Mouse (Mus musculus) heart, postnatal 36 days (tissue): ENCODE data around the gene Ppp2r5e. TPM values are rescaled to one million over a fixed set of nuclear protein-coding genes. Genes with fewer than 3 reads are reported as not detected.
A peak's percentile ranks its signal among the peaks of the same experiment; 100 is the strongest.
"Not testable (repeated sequence)": the region's sequence is repeated elsewhere in the genome, so short reads cannot be mapped to it uniquely, and the experiment has no call there.

Experiments used
- DNase-seq, 2 experiments: peaks; one replicate each; pipeline ENCODE4 v3.0.0; 2021 to 2022
- intact Hi-C: fragments of 180-260 bp; cut with DNase I; formaldehyde crosslinking; loops from one replicate; pipeline ENCODE4 v1.15.1; 2025
- total RNA-seq, 2 experiments: library from RNA; stranded (reverse); gene quantifications; 2 replicates each; pipeline ENCODE4 v1.2.3; 2021

Gene Ppp2r5e
- total RNA-seq, 2 experiments from 2014 or later = 32.4 to 32.8 TPM

DNA sequence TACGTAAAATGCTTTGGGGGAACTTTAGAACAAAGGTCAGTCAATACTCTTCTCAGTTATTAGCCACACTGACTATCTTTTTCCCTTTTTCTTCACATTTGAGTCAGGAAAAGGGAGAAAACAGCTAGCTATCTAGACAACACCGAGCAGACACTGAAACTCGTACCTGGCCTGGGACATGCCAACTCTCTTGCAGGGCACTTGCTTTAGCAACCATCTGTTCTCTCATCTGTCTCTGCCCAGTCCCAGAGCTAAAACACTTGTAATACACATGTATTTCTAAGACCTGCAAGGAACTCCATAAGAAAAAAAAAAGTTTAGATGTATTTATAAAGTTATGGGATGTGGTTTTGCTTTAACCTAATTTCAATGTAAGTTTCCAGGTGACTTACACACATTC, 100.4 kb downstream of the Ppp2r5e start:
- no peak for DNase-seq
- intact Hi-C loops = no loop called here

- intact Hi-C loops = no loop called here
- DNase-seq = no peak
Observed at GRCm38 (mm10) chr12:75494643-75495042, 101.4 kb downstream of the Ppp2r5e start.

DNA sequence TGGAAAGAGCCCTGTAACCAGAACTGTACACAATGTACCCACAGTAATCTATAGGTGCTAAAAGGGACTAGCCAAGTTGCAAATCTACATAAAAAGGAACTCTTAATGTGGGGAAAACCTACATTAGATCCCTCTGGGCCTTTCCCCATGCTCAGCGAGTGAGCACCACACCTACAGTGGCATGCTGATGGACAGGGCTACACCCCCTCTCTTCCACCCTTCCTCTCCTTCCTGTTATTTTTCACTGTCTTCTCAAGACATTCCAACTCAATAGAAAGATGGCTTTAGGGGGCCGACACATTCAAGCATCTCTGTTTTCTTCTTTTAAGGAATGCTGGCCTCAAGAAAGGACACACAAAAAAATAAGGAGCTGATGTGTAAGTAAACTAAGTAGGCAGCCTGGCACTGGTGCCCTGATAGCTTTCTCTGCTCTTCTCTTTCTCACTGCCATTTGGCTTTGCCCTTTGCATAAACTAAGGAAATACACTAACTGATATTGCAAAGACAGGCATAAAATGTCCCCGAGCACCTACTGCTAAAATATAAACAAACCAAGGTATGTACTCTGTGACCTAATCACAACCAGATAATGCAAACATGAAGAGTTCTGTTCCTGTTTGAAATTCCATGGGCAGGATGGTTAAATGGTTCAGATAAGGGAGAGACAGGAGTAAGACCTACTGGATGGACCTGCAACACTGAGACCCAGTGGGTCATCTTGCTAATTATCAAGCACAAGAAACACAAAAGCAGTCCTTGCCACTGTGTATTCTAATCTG, 103.3 kb downstream of the Ppp2r5e start:
- DNase-seq = no peak
- intact Hi-C loops = no loop called here

GRCm38 (mm10) chr12:75492148-75492547, 103.9 kb downstream of the Ppp2r5e start:
- DNase-seq, intact Hi-C loops: not testable (repeated sequence)

- intact Hi-C loops = no loop called here
- DNase-seq = no peak
Observed at GRCm38 (mm10) chr12:75487500-75487899, 108.5 kb downstream of the Ppp2r5e start.

DNA sequence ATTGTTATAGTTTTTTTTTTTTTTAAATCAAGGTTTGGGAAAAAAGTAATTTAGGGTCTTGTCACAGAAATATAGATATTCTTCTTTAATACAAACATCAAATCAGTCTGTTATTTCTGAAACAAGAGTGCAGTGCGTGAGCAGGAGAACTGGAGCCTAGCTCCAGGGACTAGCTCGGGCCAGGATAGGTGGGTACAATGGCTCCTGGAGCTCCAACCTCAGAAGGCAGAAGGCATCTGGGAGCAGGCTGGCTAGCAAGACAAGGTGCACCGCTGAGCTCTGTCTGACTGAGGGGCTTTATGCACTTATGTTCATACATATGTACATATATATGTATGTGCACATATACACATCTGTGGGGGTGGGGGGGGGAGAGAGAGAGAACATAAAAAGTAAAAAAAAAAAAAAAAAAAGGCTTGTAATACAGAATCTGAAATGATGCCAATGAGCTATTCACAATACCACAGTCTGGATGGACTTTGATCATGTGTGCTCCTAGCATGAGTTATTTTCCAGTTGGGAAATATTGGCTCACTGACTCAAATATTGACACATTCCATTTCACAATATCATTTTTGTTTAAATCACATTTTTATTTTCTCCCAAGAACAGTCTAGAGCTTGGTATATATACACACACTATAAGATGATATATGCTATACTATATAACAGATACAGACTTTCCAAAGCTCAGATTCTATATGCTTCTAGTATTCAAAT, 109.3 kb downstream of the Ppp2r5e start:
- intact Hi-C loops = no loop called here

DNA sequence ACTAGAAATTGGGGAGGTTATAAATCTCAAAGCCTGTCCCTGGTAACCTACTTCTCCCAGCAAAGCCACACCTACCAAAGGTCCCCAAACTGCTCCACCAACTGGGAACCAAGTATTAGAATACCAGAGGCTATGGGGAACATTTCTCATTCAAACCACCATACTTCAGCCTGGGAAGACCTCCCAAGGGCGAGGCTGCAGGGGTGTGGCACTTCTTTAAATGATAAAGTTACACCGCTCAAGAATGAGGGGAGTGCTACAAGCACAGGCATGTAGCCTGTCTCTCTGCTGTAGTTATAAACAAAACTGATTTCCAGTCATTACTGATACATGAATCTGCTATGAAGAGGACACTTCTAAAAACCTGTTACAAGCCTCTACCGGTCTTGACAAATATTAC, 113.3 kb downstream of the Ppp2r5e start:
- intact Hi-C loops = no loop called here
- DNase-seq = no peak

More for the DNA sequence above, 109.3 kb downstream of the Ppp2r5e start:
- DNase-seq = no peak

- intact Hi-C loops = no loop called here
- no peak for DNase-seq
Observed at GRCm38 (mm10) chr12:75482015-75482414, 114.0 kb downstream of the Ppp2r5e start.

DNA sequence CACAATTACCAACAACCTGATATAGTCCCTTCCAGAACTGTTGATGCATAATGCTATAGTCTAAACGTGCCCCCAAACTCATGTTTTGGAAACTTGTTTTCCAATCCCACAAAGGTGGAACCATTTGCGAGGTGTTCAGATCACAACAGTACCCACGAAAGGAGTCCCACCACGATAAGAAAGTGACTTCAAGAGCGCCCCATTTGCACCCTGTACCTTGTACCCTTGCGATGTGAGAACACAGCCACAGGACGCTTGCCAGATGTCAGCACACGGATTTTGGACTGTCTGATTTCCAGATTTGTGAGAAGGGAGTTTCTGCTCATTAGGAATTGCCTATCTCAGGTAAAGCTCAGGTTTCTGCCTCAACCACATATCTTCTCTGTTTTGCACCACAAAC, 116.0 kb downstream of the Ppp2r5e start:
- intact Hi-C loops = no loop called here
- DNase-seq = no peak

DNA sequence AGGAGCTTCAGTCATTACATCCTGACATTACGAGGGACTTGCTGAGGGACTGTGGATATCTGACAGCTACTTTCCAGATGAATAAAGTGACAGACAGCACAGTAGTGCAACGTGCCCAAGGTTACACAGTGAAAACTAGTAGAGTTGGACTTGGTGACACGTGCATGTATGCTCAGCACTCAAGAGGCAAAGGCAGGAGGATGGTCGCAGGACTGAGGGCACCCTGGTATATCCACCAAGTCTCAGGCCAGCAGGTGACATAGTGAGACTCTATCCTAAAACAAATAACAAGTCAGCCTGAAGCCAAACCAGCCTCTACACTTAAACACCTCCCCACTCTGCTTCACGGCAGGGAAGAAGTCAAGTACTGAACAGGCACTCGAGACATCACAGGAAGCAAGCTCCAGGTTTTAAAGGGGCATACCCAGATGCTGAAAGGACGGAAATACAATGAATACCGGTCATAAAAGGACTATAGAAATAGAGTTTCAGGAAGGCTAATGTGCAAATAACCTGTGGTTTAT, 116.6 kb downstream of the Ppp2r5e start:
- intact Hi-C loops = no loop called here
- DNase-seq = no peak

DNA sequence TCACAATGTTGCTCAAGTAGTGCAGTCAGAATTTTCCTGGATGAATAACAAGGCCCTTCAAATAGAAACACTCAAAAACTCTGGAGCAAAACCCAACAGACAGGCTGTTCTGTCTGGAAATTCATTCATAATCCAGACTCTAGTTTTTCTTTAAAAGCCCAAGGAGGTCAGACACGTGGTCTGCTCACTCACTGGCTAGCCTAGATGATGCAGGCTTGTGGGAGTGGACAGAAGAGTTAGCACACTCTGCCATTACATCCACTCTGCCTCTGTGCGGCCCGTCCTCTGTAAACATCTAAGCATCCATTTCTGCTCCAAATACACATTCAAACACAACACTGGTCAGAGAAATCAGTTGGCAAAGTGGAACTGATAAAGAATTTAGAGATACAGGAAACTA, 117.4 kb downstream of the Ppp2r5e start:
- no peak for DNase-seq
- intact Hi-C loops = no loop called here

DNA sequence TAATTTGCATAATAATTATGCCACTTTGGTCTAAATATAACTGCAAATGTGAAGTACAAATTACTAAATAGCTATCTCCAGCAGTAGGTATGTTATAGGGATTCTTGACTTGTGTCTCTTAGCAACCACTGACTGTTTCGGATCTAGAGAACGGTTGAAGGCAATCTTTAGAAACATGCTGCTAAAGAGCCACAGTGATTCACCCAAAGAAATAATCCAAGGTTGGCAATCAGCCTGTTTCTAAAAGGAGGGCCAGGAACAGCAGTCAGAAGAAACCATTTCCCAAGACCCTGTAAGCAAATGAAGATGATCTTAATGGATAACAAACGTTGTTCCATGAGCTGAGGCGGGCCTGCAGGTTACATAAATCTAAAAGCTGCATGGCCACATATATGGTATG, 117.9 kb downstream of the Ppp2r5e start:
- intact Hi-C loops = no loop called here
- no peak for DNase-seq

GRCm38 (mm10) chr12:75473021-75473420, 123.0 kb downstream of the Ppp2r5e start:
- no peak for DNase-seq
- intact Hi-C loops = no loop called here

GRCm38 (mm10) chr12:75472107-75472506, 123.9 kb downstream of the Ppp2r5e start:
- intact Hi-C loops = no loop called here
- DNase-seq = no peak

GRCm38 (mm10) chr12:75467814-75468213, 128.2 kb downstream of the Ppp2r5e start:
- intact Hi-C loops = no loop called here
- DNase-seq = no peak

DNA sequence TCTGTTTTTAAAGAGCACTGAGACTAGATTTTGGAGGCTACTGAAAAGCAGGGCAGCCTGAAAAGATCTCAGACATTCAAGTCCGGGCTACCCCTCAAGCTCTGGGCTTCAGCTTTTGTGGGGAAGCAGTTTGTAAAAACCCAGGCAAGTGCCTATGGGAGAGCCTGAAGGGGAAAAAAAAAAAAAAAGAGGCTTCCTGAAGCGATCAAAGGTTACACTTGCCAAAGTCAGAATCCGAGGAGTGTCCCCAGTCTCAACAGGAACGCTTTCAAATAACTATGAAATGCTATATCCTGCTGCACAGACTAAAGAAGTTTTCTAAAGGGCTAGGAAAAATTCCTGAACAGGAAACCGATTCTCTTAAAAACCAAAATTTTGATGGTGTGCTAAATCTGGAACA, 128.9 kb downstream of the Ppp2r5e start:
- intact Hi-C loops = no loop called here
- no peak for DNase-seq

GRCm38 (mm10) chr12:75466206-75466605, 129.8 kb downstream of the Ppp2r5e start:
- intact Hi-C loops = no loop called here
- no peak for DNase-seq

DNA sequence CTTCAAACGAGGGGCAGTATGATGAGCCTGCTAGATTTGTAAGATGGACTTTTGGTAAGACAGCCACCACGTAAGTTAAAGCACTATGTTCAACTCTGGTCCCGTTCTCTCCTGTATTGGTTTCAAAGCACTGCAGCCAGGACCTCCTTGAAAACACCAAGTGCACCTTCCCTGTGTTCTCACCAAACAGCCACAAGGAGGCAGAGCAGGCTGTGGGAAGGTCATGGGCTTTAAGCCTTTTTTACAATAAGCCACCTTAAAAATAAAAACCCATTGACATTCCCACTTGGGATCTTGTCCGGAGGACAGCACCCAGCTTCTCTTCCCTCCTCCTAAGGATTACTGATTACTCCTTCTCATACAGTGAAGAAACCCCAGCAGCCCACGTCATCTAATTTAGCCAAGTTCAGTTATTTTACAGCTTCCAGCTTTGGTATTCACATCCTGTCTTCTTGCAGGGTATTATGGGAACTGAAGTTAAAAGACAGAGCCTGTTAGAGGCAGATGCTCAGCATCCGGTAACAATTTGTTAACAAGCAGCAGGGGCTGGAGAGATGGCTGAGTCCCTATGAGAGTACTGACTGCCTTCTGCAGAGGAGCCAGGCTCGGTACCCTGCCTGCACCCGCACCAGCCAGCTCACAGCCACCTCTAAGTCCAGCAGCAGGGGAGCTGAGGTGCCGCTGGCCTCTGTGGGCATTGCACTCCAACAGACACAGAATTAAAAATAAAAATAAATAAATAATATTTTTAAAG, 131.9 kb downstream of the Ppp2r5e start:
- intact Hi-C loops = loop anchor here (1.0 to 2.0 kb wide), 3 partner anchors 131 to 309 kb away; no protein-coding TSS in a partner anchor
- DNase-seq = peak; percentile 35 to 49

DNA sequence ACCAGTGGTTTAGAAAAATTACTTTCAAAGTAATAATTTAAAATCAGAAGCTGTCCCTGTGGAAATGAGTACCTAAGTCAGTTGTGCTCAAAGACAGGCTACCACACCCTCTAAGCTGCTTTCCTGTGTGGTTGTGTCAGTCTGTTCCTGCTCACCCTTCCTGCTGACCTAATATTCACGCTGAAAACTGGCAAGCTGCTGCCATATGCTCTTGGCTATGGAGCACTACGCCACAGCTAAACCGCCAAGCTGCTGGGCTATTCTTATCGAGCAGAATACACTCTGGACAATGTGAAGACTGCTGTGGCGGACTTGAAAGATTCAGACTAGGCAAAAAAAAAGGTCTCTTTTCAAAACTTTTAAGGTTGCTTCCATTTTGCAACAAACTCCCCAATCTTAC, 135.5 kb downstream of the Ppp2r5e start:
- DNase-seq = no peak
- intact Hi-C loops = no loop called here

- intact Hi-C loops = no loop called here
- DNase-seq = no peak
Observed at GRCm38 (mm10) chr12:75459656-75460055, 136.4 kb downstream of the Ppp2r5e start.

- intact Hi-C loops = no loop called here
Observed at GRCm38 (mm10) chr12:75453441-75453840, 142.6 kb downstream of the Ppp2r5e start.

More at GRCm38 (mm10) chr12:75453441-75453840, 142.6 kb downstream of the Ppp2r5e start:
- no peak for DNase-seq
